Mouse (Mus musculus): ENCODE measurements around the gene Zcchc14. TPM values are rescaled to one million over a fixed set of nuclear protein-coding genes. Genes with fewer than 3 reads are reported as not detected.

Gene Zcchc14
- total RNA-seq, 1 experiment from 2014 or later = under 0.01 TPM

GRCm38 (mm10) chr8:121593983-121594382 is 58.7 kb downstream of the Zcchc14 start:
- ATAC-seq (ENCODE audit: extremely low read depth, insufficient number of reproducible peaks, low FRiP score, poor library complexity, severe bottlenecking) = no peak

- no peak for ATAC-seq (ENCODE audit: extremely low read depth, insufficient number of reproducible peaks, low FRiP score, poor library complexity, severe bottlenecking)
Measured at GRCm38 (mm10) chr8:121593293-121593692, 59.4 kb downstream of the Zcchc14 start.

GRCm38 (mm10) chr8:121591178-121592066 is 61.3 kb downstream of the Zcchc14 start:
- ATAC-seq (ENCODE audit: extremely low read depth, insufficient number of reproducible peaks, low FRiP score, poor library complexity, severe bottlenecking) = peak; percentile 42; the same call in 1 of the 2 replicates

GRCm38 (mm10) chr8:121590203-121591177 is 62.2 kb downstream of the Zcchc14 start, which contains the start of gene Map1lc3b:
Gene Map1lc3b, plus strand, starts transcription at chr8:121590361.
- ATAC-seq (ENCODE audit: extremely low read depth, insufficient number of reproducible peaks, low FRiP score, poor library complexity, severe bottlenecking) = peak; percentile 62

GRCm38 (mm10) chr8:121589205-121589726 is 63.4 kb downstream of the Zcchc14 start:
- no peak for ATAC-seq (ENCODE audit: extremely low read depth, insufficient number of reproducible peaks, low FRiP score, poor library complexity, severe bottlenecking)

- ATAC-seq (ENCODE audit: extremely low read depth, insufficient number of reproducible peaks, low FRiP score, poor library complexity, severe bottlenecking) = no peak
Measured at GRCm38 (mm10) chr8:121588750-121589149, 64.0 kb downstream of the Zcchc14 start.

GRCm38 (mm10) chr8:121585159-121585825 is 67.4 kb downstream of the Zcchc14 start:
- peak; percentile 83 for ATAC-seq (ENCODE audit: extremely low read depth, insufficient number of reproducible peaks, low FRiP score, poor library complexity, severe bottlenecking)

- no peak for ATAC-seq (ENCODE audit: extremely low read depth, insufficient number of reproducible peaks, low FRiP score, poor library complexity, severe bottlenecking)
Measured at GRCm38 (mm10) chr8:121584730-121585129, 68.0 kb downstream of the Zcchc14 start.

- no peak for ATAC-seq (ENCODE audit: extremely low read depth, insufficient number of reproducible peaks, low FRiP score, poor library complexity, severe bottlenecking)
Measured at GRCm38 (mm10) chr8:121583653-121584052, 69.0 kb downstream of the Zcchc14 start.

GRCm38 (mm10) chr8:121580465-121580864 is 72.2 kb downstream of the Zcchc14 start:
- peak; percentile 68 for ATAC-seq (ENCODE audit: extremely low read depth, insufficient number of reproducible peaks, low FRiP score, poor library complexity, severe bottlenecking)

GRCm38 (mm10) chr8:121578676-121579451 is 73.8 kb downstream of the Zcchc14 start, which contains the start of gene Fbxo31:
Gene Fbxo31, minus strand, starts transcription at chr8:121578806.
- ATAC-seq (ENCODE audit: extremely low read depth, insufficient number of reproducible peaks, low FRiP score, poor library complexity, severe bottlenecking) = peak; percentile 59

- ATAC-seq (ENCODE audit: extremely low read depth, insufficient number of reproducible peaks, low FRiP score, poor library complexity, severe bottlenecking) = no peak
Measured at GRCm38 (mm10) chr8:121577751-121578675, 74.7 kb downstream of the Zcchc14 start.

- ATAC-seq (ENCODE audit: extremely low read depth, insufficient number of reproducible peaks, low FRiP score, poor library complexity, severe bottlenecking) = no peak
Measured at GRCm38 (mm10) chr8:121575661-121576060, 77.0 kb downstream of the Zcchc14 start.

- ATAC-seq (ENCODE audit: extremely low read depth, insufficient number of reproducible peaks, low FRiP score, poor library complexity, severe bottlenecking) = peak; percentile 79
Measured at GRCm38 (mm10) chr8:121573275-121573674, 79.4 kb downstream of the Zcchc14 start.

- ATAC-seq (ENCODE audit: extremely low read depth, insufficient number of reproducible peaks, low FRiP score, poor library complexity, severe bottlenecking) = no peak
Measured at GRCm38 (mm10) chr8:121572121-121572520, 80.6 kb downstream of the Zcchc14 start.

GRCm38 (mm10) chr8:121570801-121571200 is 81.9 kb downstream of the Zcchc14 start:
- ATAC-seq (ENCODE audit: extremely low read depth, insufficient number of reproducible peaks, low FRiP score, poor library complexity, severe bottlenecking) = no peak

- peak; percentile 73 for ATAC-seq (ENCODE audit: extremely low read depth, insufficient number of reproducible peaks, low FRiP score, poor library complexity, severe bottlenecking)
Measured at GRCm38 (mm10) chr8:121570335-121570734, 82.4 kb downstream of the Zcchc14 start.

Measured in neutrophil, adult 5-6 weeks (primary cell).